Mouse (Mus musculus): Measurements from ENCODE around the gene Fam131b. TPM values are rescaled to one million over a fixed set of nuclear protein-coding genes. Genes with fewer than 3 reads are reported as not detected.

Gene Fam131b
- total RNA-seq (2021), result 1 to 10 TPM in 1 of 2 experiments, under 1 TPM in 1; 0.59 to 1.1 TPM

GRCm38 (mm10) chr6:42324482-42325267, at the start of gene Fam131b:
Fam131b (minus strand) TSS chr6:42324643.
- intact Hi-C loops (cut with DNase I), result loop anchor here (5.0 to 10.0 kb wide), 3 partner anchors 57 to 560 kb away; no protein-coding TSS in a partner anchor
- DNase-seq (ENCODE audit: low spot score), result peak; percentile 23

GRCm38 (mm10) chr6:42373669-42374430, 49.4 kb upstream of the Fam131b start:
- intact Hi-C loops (cut with DNase I), result no loop called here
- DNase-seq (ENCODE audit: low spot score), result no peak

- intact Hi-C loops (cut with DNase I), result no loop called here
Observed at GRCm38 (mm10) chr6:42372816-42373547, 48.5 kb upstream of the Fam131b start, which contains the start of gene Epha1. Epha1 (minus strand) TSS chr6:42373268.

GRCm38 (mm10) chr6:42372421-42372815, 48.0 kb upstream of the Fam131b start:
- intact Hi-C loops (cut with DNase I), result no loop called here
- no peak for DNase-seq (ENCODE audit: low spot score)

More at GRCm38 (mm10) chr6:42372816-42373547, 48.5 kb upstream of the Fam131b start, which contains the start of gene Epha1:
- DNase-seq (ENCODE audit: low spot score), result no peak

GRCm38 (mm10) chr6:42372001-42372400, 47.6 kb upstream of the Fam131b start:
- intact Hi-C loops (cut with DNase I), result no loop called here

GRCm38 (mm10) chr6:42370630-42371363, 46.4 kb upstream of the Fam131b start:
- no peak for DNase-seq (ENCODE audit: low spot score)
- intact Hi-C loops (cut with DNase I), result no loop called here

More at GRCm38 (mm10) chr6:42372001-42372400, 47.6 kb upstream of the Fam131b start:
- DNase-seq (ENCODE audit: low spot score), result no peak

- DNase-seq (ENCODE audit: low spot score), result no peak
- intact Hi-C loops (cut with DNase I), result no loop called here
Observed at GRCm38 (mm10) chr6:42369870-42370269, 45.4 kb upstream of the Fam131b start.

- DNase-seq (ENCODE audit: low spot score), result no peak
- intact Hi-C loops (cut with DNase I), result no loop called here
Observed at GRCm38 (mm10) chr6:42365215-42365614, 40.8 kb upstream of the Fam131b start.

GRCm38 (mm10) chr6:42364607-42365006, 40.2 kb upstream of the Fam131b start:
- no peak for DNase-seq (ENCODE audit: low spot score)
- intact Hi-C loops (cut with DNase I), result no loop called here

- intact Hi-C loops (cut with DNase I), result no loop called here
- DNase-seq (ENCODE audit: low spot score), result no peak
Observed at GRCm38 (mm10) chr6:42364066-42364465, 39.6 kb upstream of the Fam131b start.

- no peak for DNase-seq (ENCODE audit: low spot score)
- intact Hi-C loops (cut with DNase I), result no loop called here
Observed at GRCm38 (mm10) chr6:42362974-42363373, 38.5 kb upstream of the Fam131b start.

GRCm38 (mm10) chr6:42362497-42362896, 38.1 kb upstream of the Fam131b start:
- intact Hi-C loops (cut with DNase I), result no loop called here
- no peak for DNase-seq (ENCODE audit: low spot score)

GRCm38 (mm10) chr6:42362074-42362473, 37.6 kb upstream of the Fam131b start:
- intact Hi-C loops (cut with DNase I), result no loop called here
- no peak for DNase-seq (ENCODE audit: low spot score)

- DNase-seq (ENCODE audit: low spot score), result no peak
- intact Hi-C loops (cut with DNase I), result no loop called here
Observed at GRCm38 (mm10) chr6:42361041-42361895, 36.8 kb upstream of the Fam131b start.

GRCm38 (mm10) chr6:42360231-42360840, 35.9 kb upstream of the Fam131b start:
- intact Hi-C loops (cut with DNase I), result no loop called here
- no peak for DNase-seq (ENCODE audit: low spot score)

GRCm38 (mm10) chr6:42359364-42360147, 35.1 kb upstream of the Fam131b start:
- intact Hi-C loops (cut with DNase I), result no loop called here
- no peak for DNase-seq (ENCODE audit: low spot score)

- intact Hi-C loops (cut with DNase I), result no loop called here
- DNase-seq (ENCODE audit: low spot score), result no peak
Observed at GRCm38 (mm10) chr6:42358901-42359300, 34.5 kb upstream of the Fam131b start.

All from heart, postnatal 25 days (tissue).